ENCODE assay signal across 11 mouse cellular contexts in genomic region chr9:103032193-103032592, GRCm38 (mm10). TPM values are rescaled to one million over a fixed set of nuclear protein-coding genes. Genes with fewer than 3 reads are reported as not detected.
DNase-seq lines count a peak whose midpoint lies in the region; ATAC-seq and TF ChIP-seq lines count a peak whose summit lies in the region.
"Had no signal": no experiment of that assay in that cellular context is flagged by ENCODE, and none has a peak within 500 bp of the region (broad histone marks: within the 10 kb centered on the region; RNA-seq: fewer than 3 reads in every experiment).

No protein-coding gene starts in this region.

- intact Hi-C loops in left cerebral cortex, postnatal 25 days (cut with DNase I): no loop called here

- 68% methylated on average over 8 of the region's 8 CpGs for WGBS in liver, postnatal 0 days (ENCODE audit: insufficient replicate concordance)
- WGBS in liver, embryonic 11.5 days: 77% methylated on average over 8 of the region's 8 CpGs
- 77% methylated on average over 8 of the region's 8 CpGs for WGBS in thymus, adult 2 months

- no peak overlapping the region for H3K9ac ChIP-seq in liver, postnatal 0 days (replicated peaks)
- no peak overlapping the region for H3K9ac ChIP-seq in liver, embryonic 11.5 days (ENCODE audit: low read depth, low read length)
- H3K9ac ChIP-seq: embryonic facial prominence, embryonic 13.5 days; liver, embryonic 15.5 days; neural tube, embryonic 12.5 days had no signal

- H3K4me2 ChIP-seq in liver, postnatal 0 days (ENCODE audit: low read depth, low read length): no peak overlapping the region
- H3K4me2 ChIP-seq in liver, embryonic 11.5 days: no peak overlapping the region
- H3K4me2 ChIP-seq: embryonic facial prominence, embryonic 13.5 days; liver, embryonic 15.5 days; neural tube, embryonic 12.5 days had no signal

- DNase-seq in liver, postnatal 0 days: peak; percentile 35
- DNase-seq in liver, embryonic 11.5 days (ENCODE audit: low spot score): no peak
- peak; percentile 30 for DNase-seq in heart, adult 8-10 months (ENCODE audit: low spot score)
- DNase-seq in kidney, adult 9 months: peak; percentile 41
- peak; percentile 77 to 78 for DNase-seq in lung, postnatal 4 days
- DNase-seq in right cerebral cortex, postnatal 4 days: no peak
- DNase-seq in left cerebral cortex, postnatal 25 days (ENCODE audit: low spot score in 2 of 2): no peak
- no peak for DNase-seq in thymus, adult 2 months

- no peaks in the 10 kb centered on the region for H3K4me1 ChIP-seq in liver, postnatal 0 days (ENCODE audit: insufficient read depth)
- no peaks in the 10 kb centered on the region for H3K4me1 ChIP-seq in liver, embryonic 11.5 days (replicated peaks; ENCODE audit: control insufficient read depth, insufficient read depth, low read length)
- H3K4me1 ChIP-seq in thymus, adult 2 months (replicated peaks; ENCODE audit: control insufficient read depth, insufficient read depth, low read length): no peaks in the 10 kb centered on the region
- H3K4me1 ChIP-seq: liver, embryonic 15.5 days; neural tube, embryonic 12.5 days had no signal

- no peak overlapping the region for H3K27ac ChIP-seq in liver, postnatal 0 days (ENCODE audit: low read depth)
- no peak overlapping the region for H3K27ac ChIP-seq in liver, embryonic 11.5 days (ENCODE audit: low read depth, low read length)
- no peak overlapping the region for H3K27ac ChIP-seq in thymus, adult 2 months (ENCODE audit: control insufficient read depth, insufficient read depth, low read length)
- H3K27ac ChIP-seq: embryonic facial prominence, embryonic 13.5 days; liver, embryonic 15.5 days; neural tube, embryonic 12.5 days had no signal

- H3K9me3 ChIP-seq in liver, postnatal 0 days (ENCODE audit: low read length): no peaks in the 10 kb centered on the region
- no peaks in the 10 kb centered on the region for H3K9me3 ChIP-seq in liver, embryonic 11.5 days (ENCODE audit: control insufficient read depth, low read length)
- H3K9me3 ChIP-seq: embryonic facial prominence, embryonic 13.5 days; liver, embryonic 15.5 days had no signal

- TF ChIP-seq EP300 in liver, postnatal 0 days (IDR thresholded peaks at IDR 0.05; ENCODE audit: low read depth): no peak

- TF ChIP-seq POLR2A in thymus, adult 2 months (IDR thresholded peaks at IDR 0.05; ENCODE audit: control insufficient read depth, extremely low read depth, insufficient read depth, low read length, poor library complexity): no peak

- H3K27me3 ChIP-seq in liver, postnatal 0 days (ENCODE audit: insufficient read depth, low read length): no peaks in the 10 kb centered on the region
- H3K27me3 ChIP-seq in liver, embryonic 11.5 days (replicated peaks; ENCODE audit: control insufficient read depth, insufficient read depth, low read length): no peaks in the 10 kb centered on the region
- no peaks in the 10 kb centered on the region for H3K27me3 ChIP-seq in thymus, adult 2 months (ENCODE audit: control insufficient read depth, insufficient read depth, low read length)
- H3K27me3 ChIP-seq: embryonic facial prominence, embryonic 13.5 days; liver, embryonic 15.5 days; neural tube, embryonic 12.5 days had no signal

- ATAC-seq in liver, postnatal 0 days: no peak
- no peak for ATAC-seq in liver, embryonic 11.5 days (replicated peaks; ENCODE audit: low FRiP score)

- no peak overlapping the region for H3K4me3 ChIP-seq in liver, postnatal 0 days (ENCODE audit: low read depth, low read length)
- H3K4me3 ChIP-seq in liver, embryonic 11.5 days (ENCODE audit: low read depth, low read length): no peak overlapping the region
- no peak overlapping the region for H3K4me3 ChIP-seq in thymus, adult 2 months (ENCODE audit: control insufficient read depth, insufficient read depth, low read length)
- H3K4me3 ChIP-seq: embryonic facial prominence, embryonic 13.5 days; liver, embryonic 15.5 days; neural tube, embryonic 12.5 days had no signal

- H3K36me3 ChIP-seq in liver, postnatal 0 days (replicated peaks; ENCODE audit: insufficient read depth, low read length): no peaks in the 10 kb centered on the region
- H3K36me3 ChIP-seq in liver, embryonic 11.5 days (ENCODE audit: control insufficient read depth, insufficient read depth, low read length): no peaks in the 10 kb centered on the region
- no peaks in the 10 kb centered on the region for H3K36me3 ChIP-seq in thymus, adult 2 months (ENCODE audit: control insufficient read depth, insufficient read depth, low read length)
- H3K36me3 ChIP-seq: embryonic facial prominence, embryonic 13.5 days; liver, embryonic 15.5 days; neural tube, embryonic 12.5 days had no signal

- no peak for TF ChIP-seq CTCF in liver, postnatal 0 days (IDR thresholded peaks at IDR 0.05; ENCODE audit: low read depth)
- TF ChIP-seq CTCF in thymus, adult 2 months (IDR thresholded peaks at IDR 0.05; ENCODE audit: borderline replicate concordance, control insufficient read depth, extremely low read depth, insufficient read depth, low read length, poor library complexity): no peak

RNA-seq across cellular contexts. Expression of gene Slco2a1, which starts 43.7 kb away (rescaled TPM):
- polyA plus RNA-seq in liver, postnatal 0 days (2015; fragmentation: Nextera tagmentation; extraction: Ambion mirVana): 8.5 and 11.2 TPM in 2 replicates
- 1.7 and 2.4 TPM in 2 replicates for polyA plus RNA-seq in liver, embryonic 11.5 days (2014; fragmentation: Nextera tagmentation; extraction: Ambion mirVana)
- total RNA-seq in heart, adult 8-10 months (2022): 1 to 10 TPM; 3.4 to 5.0 (median 3.9) TPM
- total RNA-seq in left cerebral cortex, postnatal 25 days (2021): 1 to 10 TPM; 1.3 TPM
- polyA plus RNA-seq in thymus, adult 2 months (2012; rRNA removed): 26.6 and 30.5 TPM in 2 replicates

Comparison
In these comparisons a context has a peak if more than half of its experiments do, and no peak if none do; other contexts are left out.
1. DNase-seq: peak in liver, postnatal 0 days (single experiment), heart, adult 8-10 months (single experiment), kidney, adult 9 months (single experiment) and lung, postnatal 4 days (2 of 2); none in liver, embryonic 11.5 days (single experiment), right cerebral cortex, postnatal 4 days (single experiment), left cerebral cortex, postnatal 25 days (0 of 2) and thymus, adult 2 months (single experiment).